Mouse (Mus musculus) embryonic facial prominence, embryonic 12.5 days (tissue): ENCODE results near the gene Pdss2. TPM values are rescaled to one million over a fixed set of nuclear protein-coding genes. Genes with fewer than 3 reads are reported as not detected.
"Not testable (repeated sequence)": the region's sequence is repeated elsewhere in the genome, so short reads cannot be mapped to it uniquely, and the experiment has no call there.

ENCODE experiments used
- ATAC-seq: fragments of 200-750 bp; cut with Nextera tagmentation; 2 replicates; pipeline ENCODE4 v1.8.0; 2017; ENCODE audit not compliant: insufficient number of reproducible peaks, insufficient read depth, low FRiP score, low TSS enrichment
- H3K27ac ChIP-seq: fragments of 300-500 bp; sonication (generic); 2 replicates; pipeline ENCODE4 v1.5.1; 2016; ENCODE audit warnings: mild to moderate bottlenecking
- H3K27me3 ChIP-seq: fragments of 300-500 bp; sonication (generic); 2 replicates; pipeline ENCODE4 v1.6.1; 2016; ENCODE audit warnings: mild to moderate bottlenecking, moderate library complexity
- H3K36me3 ChIP-seq: fragments of 300-500 bp; sonication (generic); 2 replicates; pipeline ENCODE4 v1.6.1; 2016; ENCODE audit warnings: mild to moderate bottlenecking
- H3K4me1 ChIP-seq: fragments of 300-500 bp; sonication (generic); 2 replicates; pipeline ENCODE4 v1.6.1; 2016
- H3K4me2 ChIP-seq: fragments of 300-500 bp; sonication (generic); replicated peaks from 2 replicates; pipeline ENCODE4 v1.6.1; 2016; ENCODE audit warnings: mild to moderate bottlenecking, moderate library complexity
- H3K4me3 ChIP-seq: fragments of 300-500 bp; sonication (generic); 2 replicates; pipeline ENCODE4 v1.5.1; 2016; ENCODE audit warnings: mild to moderate bottlenecking
- H3K9ac ChIP-seq: fragments of 300-500 bp; sonication (generic); 2 replicates; pipeline ENCODE4 v1.6.1; 2016; ENCODE audit warnings: mild to moderate bottlenecking, moderate library complexity
- H3K9me3 ChIP-seq: fragments of 300-500 bp; sonication (generic); 2 replicates; pipeline ENCODE4 v1.6.1; 2016; ENCODE audit warnings: mild to moderate bottlenecking, moderate library complexity
- WGBS: fragments of 180-500 bp; shearing (Covaris S2); methylation state at CpG from one replicate; pipeline ENCODE4 v1.1.7; 2016; 5-methylcytosine and 5-hydroxymethylcytosine counted together
- polyA plus RNA-seq: library from polyadenylated mRNA; unstranded; fragments of >200 nt; fragmentation: Nextera tagmentation; extraction: Ambion mirVana; gene quantifications from 2 replicates; pipeline ENCODE4 v1.2.1, GENCODE M21; 2016

Gene Pdss2
- polyA plus RNA-seq, 1 experiment from 2014 or later: 15.4 TPM

DNA sequence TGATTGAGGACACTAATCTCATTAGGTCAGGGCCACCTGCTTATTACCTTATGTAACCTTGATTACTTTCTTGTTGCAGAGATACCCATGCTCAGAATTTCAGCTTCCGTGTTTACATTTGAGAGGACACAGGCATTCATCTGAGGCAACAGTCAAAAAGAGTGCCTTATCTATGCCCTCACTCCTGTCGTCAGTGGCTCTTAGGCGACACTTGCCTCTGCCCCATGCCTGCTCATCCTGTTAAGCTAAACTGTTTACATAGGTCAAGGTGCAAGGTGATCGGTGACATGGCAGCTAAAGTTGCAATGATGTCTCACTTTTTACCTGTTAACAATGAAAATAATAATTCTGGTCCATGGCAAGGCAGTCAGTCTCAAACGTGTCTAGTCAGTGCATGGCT is 163.3 kb downstream of the Pdss2 start:
- Histone ChIP-seq H3K9ac (no peak overlapping the region), H3K4me2 (no peak overlapping the region), H3K4me1 (no peaks in the 10 kb centered on the region), H3K27me3 (no peaks in the 10 kb centered on the region), H3K9me3 (no peaks in the 10 kb centered on the region), H3K27ac (no peak overlapping the region), H3K36me3 (no peaks in the 10 kb centered on the region), H3K4me3 (no peak overlapping the region)
- no peak for ATAC-seq
- 85% methylated on average over 5 of the region's 5 CpGs for WGBS

DNA sequence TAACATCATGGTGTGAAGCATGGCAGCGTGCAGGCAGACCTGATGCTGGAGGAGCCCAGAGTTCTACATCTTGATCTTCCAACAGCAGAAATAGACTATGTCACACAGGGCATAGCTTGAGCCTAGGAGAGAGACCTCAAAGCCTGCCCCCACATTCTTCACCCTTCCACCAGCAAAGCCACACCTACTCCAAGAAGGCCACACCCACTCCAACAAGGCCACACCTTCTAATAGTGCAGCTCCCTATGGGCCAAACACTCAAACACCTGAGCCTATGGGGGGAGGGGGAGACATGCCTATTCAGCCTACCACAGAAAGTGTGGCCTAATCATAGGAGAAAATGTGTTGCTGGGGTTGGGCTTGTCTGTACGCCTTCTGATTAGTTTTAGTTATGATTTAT is 171.6 kb downstream of the Pdss2 start:
- Histone ChIP-seq H3K27ac (no peak overlapping the region), H3K9me3 (no peaks in the 10 kb centered on the region), H3K9ac (no peak overlapping the region), H3K27me3 (no peaks in the 10 kb centered on the region), H3K4me1 (no peaks in the 10 kb centered on the region), H3K36me3 (no peaks in the 10 kb centered on the region), H3K4me3 (no peak overlapping the region), H3K4me2 (no peak overlapping the region)
- 94% methylated on average over 2 of the region's 2 CpGs for WGBS
- no peak for ATAC-seq

DNA sequence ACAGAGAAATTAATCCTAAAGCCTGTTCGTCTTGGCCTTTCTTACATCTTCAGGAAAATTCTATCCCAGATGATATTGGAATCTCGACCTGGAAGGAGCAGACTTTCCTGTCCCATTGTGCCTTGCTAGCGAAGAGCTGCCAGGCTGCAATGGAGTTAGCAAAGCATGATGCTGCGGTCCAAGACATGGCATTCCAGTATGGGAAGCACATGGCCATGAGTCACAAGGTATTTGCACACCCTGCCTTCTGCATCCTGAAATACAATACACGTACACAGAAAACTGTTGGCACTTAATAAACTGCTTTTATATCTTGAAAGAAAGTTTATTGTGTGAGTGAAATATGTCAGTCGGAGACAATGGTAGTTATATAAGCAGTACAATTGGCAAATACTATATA is 172.5 kb downstream of the Pdss2 start:
- no peaks in the 10 kb centered on the region for H3K36me3 ChIP-seq
- no peaks in the 10 kb centered on the region for H3K4me1 ChIP-seq
- H3K4me3 ChIP-seq: no peak overlapping the region
- no peak for ATAC-seq
- no peak overlapping the region for H3K27ac ChIP-seq
- WGBS: 89% methylated on average over 6 of the region's 6 CpGs
- no peak overlapping the region for H3K9ac ChIP-seq
- H3K27me3 ChIP-seq: no peaks in the 10 kb centered on the region
- H3K9me3 ChIP-seq: no peaks in the 10 kb centered on the region
- no peak overlapping the region for H3K4me2 ChIP-seq

DNA sequence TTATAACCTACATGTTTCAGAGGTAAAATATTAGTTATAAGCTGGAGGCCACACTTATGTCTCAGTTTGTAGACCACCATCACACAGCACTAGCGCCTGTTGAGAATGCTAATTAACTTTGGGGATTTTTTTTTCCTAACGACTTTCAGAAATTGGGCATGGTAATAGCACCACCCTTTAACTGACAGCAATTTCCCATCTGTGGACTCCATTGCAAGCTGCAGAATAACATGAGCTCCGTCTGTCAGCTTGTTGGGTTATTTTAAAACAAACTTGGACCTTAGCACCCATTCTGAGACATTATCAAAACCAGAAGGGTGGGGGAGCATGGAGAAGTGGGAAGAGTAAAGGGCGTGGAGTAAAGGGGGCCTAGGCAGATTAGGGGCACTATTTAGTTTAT is 174.5 kb downstream of the Pdss2 start:
- Histone ChIP-seq H3K9me3 (no peaks in the 10 kb centered on the region), H3K4me1 (no peaks in the 10 kb centered on the region), H3K27me3 (no peaks in the 10 kb centered on the region), H3K36me3 (no peaks in the 10 kb centered on the region), H3K4me2 (no peak overlapping the region), H3K9ac (no peak overlapping the region), H3K27ac (no peak overlapping the region), H3K4me3 (no peak overlapping the region)
- WGBS: 78% methylated on average over 4 of the region's 4 CpGs
- no peak for ATAC-seq

DNA sequence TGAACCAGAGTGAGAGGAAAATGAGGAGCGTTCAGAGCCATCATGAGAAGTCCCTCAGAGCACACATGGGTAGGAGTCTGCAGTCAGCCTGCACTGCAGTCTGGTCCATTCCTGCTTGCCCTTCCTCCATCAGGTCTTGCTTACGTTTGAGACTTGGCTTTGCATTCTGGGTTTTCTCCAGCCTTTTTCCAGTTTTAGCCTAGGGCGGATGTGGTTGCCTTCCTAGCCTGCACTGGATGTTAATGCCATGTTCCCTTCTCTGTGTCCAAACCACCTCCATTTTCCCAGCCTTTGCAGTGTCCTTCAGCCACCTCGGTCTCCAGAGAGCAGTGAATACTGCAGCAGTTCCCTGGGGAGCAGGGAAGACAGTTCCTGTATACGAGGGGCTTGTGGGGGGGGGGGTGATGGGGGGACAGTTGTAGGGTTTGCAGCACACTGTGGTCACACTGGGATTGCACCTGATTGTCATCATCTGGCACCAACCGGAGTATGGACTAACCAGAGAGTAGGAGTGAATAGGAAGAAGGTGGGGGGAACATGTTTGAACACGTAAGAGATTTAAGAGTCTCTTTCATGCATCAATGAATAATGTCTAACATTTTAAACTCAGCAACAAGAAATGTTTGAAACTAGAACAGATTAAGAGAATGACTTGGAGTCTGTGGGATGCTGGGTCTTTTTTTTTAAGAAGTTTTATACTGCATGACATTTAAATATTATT is 178.5 kb downstream of the Pdss2 start:
- H3K36me3 ChIP-seq: no peaks in the 10 kb centered on the region
- no peak overlapping the region for H3K27ac ChIP-seq
- no peaks in the 10 kb centered on the region for H3K9me3 ChIP-seq
- no peak overlapping the region for H3K9ac ChIP-seq
- no peak for ATAC-seq
- 73% methylated on average over 7 of the region's 7 CpGs for WGBS
- no peak overlapping the region for H3K4me2 ChIP-seq
- H3K27me3 ChIP-seq: no peaks in the 10 kb centered on the region
- H3K4me1 ChIP-seq: no peaks in the 10 kb centered on the region
- no peak overlapping the region for H3K4me3 ChIP-seq

DNA sequence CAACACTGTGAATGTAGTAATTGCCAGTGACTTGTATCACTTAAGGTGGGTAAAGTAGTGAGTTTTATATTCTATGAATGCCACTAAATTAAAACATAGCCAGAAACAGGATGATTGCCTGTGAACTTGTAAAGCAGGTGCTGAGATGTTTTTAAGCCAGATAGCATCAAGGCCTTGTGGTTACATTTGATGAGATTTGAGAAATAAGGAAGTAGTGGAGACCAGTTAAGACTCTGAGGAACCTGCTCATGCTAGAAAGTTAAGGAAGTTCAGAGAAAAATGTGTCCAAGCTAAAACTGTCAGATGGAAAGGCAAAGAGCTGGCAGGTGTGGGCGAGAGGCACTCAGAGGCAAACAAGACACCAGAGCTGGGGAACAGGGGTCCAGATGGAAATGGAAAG is 184.8 kb downstream of the Pdss2 start:
- no peaks in the 10 kb centered on the region for H3K27me3 ChIP-seq
- H3K9me3 ChIP-seq: no peaks in the 10 kb centered on the region
- no peak overlapping the region for H3K4me3 ChIP-seq
- no peaks in the 10 kb centered on the region for H3K4me1 ChIP-seq
- H3K4me2 ChIP-seq: no peak overlapping the region
- ATAC-seq: no peak
- no peaks in the 10 kb centered on the region for H3K36me3 ChIP-seq
- 88% methylated on average over 1 of the region's 1 CpGs for WGBS
- no peak overlapping the region for H3K9ac ChIP-seq
- no peak overlapping the region for H3K27ac ChIP-seq

DNA sequence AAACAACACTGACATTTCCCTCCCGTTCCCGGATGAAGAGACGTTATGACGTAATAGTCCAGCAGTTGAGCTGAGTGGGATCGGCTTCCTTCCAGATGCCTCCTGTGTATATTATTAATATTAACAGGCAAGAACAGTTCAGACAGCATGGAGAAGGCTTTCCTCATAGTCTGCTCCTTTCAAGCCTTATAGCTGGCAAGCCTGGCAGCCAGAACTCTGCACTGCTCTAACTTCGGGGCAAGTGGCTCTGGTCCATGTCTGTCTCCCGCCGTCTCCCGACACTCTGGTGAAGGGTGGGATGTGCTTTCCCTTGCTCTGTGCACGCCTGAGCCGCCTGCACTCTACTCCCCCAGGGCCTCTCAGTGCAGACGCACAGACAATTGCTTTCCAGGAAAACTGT is 185.6 kb downstream of the Pdss2 start:
- no peaks in the 10 kb centered on the region for H3K4me1 ChIP-seq
- 74% methylated on average over 12 of the region's 12 CpGs for WGBS
- no peak for ATAC-seq
- H3K27ac ChIP-seq: no peak overlapping the region
- no peak overlapping the region for H3K4me3 ChIP-seq
- H3K9ac ChIP-seq: no peak overlapping the region
- H3K4me2 ChIP-seq: no peak overlapping the region
- no peaks in the 10 kb centered on the region for H3K36me3 ChIP-seq
- H3K9me3 ChIP-seq: no peaks in the 10 kb centered on the region
- H3K27me3 ChIP-seq: no peaks in the 10 kb centered on the region

DNA sequence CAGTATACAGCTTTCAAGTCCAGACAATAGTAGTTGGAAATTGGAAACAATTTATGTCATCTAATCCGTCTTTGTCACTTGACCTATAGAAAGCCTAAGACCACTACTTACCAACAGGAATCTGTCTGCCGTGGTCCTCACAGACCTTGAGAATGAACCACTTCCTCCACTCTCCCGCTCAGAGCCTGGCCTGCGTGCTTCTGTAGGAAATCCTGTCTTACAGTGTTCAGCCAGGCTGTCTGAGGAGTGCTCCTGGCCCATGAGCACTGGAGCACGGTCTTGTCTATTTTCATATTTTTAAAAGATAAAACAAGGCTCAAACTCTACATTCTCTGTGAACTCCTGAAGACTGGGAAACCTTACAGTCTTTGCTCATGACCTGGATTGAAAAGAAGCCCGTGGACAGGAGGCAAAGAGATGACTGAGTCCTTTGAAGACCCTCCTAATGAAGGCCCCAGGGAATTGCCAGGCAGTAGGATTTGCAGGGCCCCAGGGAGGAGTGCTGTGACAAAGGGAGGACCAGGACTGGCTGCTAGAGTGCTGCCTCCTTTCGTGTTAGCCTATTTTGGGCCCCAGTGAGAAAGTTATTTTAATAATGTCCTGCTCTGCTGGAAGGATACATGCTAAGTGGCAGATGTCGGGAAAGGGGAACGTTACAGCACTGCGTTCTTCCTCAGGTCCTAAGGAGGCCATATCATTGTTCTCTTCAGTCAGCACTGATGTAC is 188.4 kb downstream of the Pdss2 start:
- H3K27ac ChIP-seq: no peak overlapping the region
- ATAC-seq: no peak
- no peaks in the 10 kb centered on the region for H3K9me3 ChIP-seq
- H3K27me3 ChIP-seq: no peaks in the 10 kb centered on the region
- no peak overlapping the region for H3K9ac ChIP-seq
- H3K36me3 ChIP-seq: no peaks in the 10 kb centered on the region
- WGBS: 82% methylated on average over 10 of the region's 10 CpGs
- H3K4me1 ChIP-seq: no peaks in the 10 kb centered on the region
- H3K4me3 ChIP-seq: no peak overlapping the region
- H3K4me2 ChIP-seq: no peak overlapping the region

DNA sequence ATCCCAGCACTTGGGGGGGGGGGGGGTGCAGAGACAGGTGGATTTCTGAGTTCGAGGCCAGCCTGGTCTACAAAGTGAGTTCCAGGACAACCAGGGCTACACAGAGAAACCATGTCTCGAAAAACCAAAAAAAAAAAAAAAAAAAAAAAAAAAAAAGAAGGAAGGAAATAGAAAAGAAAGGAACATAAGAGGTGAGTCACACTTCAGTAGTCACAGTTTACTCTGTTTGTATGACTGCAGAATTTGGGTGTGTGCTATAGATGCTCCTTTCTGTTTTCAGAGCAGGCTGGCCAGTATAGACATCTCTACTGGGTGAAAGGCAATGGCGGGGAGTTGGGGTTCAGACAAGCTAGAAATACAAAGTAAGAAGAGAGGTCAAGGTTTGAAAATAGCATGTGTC is 189.9 kb downstream of the Pdss2 start:
- not testable (repeated sequence) for H3K4me1 ChIP-seq, H3K9ac ChIP-seq, H3K36me3 ChIP-seq, H3K27me3 ChIP-seq, H3K4me2 ChIP-seq, H3K27ac ChIP-seq, H3K4me3 ChIP-seq, H3K9me3 ChIP-seq, ATAC-seq
- 93% methylated on average over 1 of the region's 3 CpGs for WGBS

DNA sequence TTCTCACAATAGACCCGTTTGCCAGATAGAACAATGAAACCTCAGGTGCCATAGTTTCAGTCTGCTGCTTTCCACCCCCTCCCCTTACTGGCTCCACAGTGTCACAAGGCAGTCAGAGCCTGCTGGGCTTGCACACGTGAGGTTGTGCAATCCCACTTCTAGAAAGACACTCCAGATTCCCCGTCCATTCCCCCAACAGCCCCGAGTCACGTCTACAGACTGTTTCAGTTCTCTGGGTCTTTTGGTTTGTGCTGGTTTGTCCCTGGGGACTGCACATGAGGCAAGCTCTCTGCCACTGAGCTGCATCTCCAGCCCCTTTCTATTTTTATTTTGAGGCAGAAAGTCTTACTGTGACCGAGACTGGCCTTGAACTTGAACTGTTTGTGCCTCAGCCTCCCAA is 196.1 kb downstream of the Pdss2 start:
- H3K4me2 ChIP-seq: no peak overlapping the region
- H3K9ac ChIP-seq: no peak overlapping the region
- 0 out of 2 replicates have a peak, but pooled peaks cover 2% of the 10 kb centered on the region for H3K36me3 ChIP-seq
- H3K9me3 ChIP-seq: no peaks in the 10 kb centered on the region
- no peaks in the 10 kb centered on the region for H3K27me3 ChIP-seq
- 79% methylated on average over 6 of the region's 6 CpGs for WGBS
- H3K4me3 ChIP-seq: no peak overlapping the region
- H3K27ac ChIP-seq: no peak overlapping the region
- ATAC-seq: no peak
- no peaks in the 10 kb centered on the region for H3K4me1 ChIP-seq

DNA sequence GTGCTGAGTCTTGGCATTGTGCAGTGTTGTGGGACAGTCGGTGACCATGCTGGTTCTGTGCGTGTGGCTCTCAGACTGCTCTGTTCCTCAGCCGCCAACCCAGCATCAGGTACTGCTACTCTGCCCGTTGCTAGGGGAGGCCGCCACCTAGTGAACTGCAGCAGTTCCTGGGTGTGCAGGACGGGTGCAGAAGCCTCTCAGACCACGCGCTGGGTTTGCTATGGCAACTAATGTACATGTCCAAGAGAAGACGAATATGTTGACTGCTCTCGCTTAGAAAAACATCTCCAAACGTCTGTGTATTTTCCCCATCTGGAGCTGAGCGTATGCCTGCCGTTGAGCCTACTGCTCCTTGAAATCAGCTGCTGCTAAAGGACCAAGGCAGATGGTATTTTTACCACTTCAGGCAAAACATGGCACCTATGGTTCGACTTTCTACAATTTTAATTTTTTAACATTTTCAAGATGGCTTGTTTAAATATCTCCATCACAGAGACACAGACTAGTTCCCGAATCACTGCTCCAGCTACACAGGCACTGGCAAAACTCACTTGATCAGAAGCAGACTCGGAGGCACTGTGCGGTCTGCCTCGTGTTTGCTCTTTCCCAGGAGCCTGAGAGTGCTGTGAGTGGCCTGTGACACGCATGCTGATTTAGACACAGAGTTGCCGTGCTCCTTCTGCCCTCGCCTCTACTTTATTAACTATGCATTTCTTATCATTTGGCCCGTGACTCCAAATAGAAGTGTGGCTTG is 199.6 kb downstream of the Pdss2 start:
- H3K4me2 ChIP-seq: no peak overlapping the region
- no peak overlapping the region for H3K4me3 ChIP-seq
- no peaks in the 10 kb centered on the region for H3K36me3 ChIP-seq
- ATAC-seq: 0 out of 2 replicates have a peak, but pooled peaks have one; percentile 56
- no peaks in the 10 kb centered on the region for H3K27me3 ChIP-seq
- no peaks in the 10 kb centered on the region for H3K9me3 ChIP-seq
- 53% methylated on average over 22 of the region's 22 CpGs for WGBS
- 0 out of 2 replicates have a peak overlapping the region, but pooled peaks have one; percentile 26 for H3K27ac ChIP-seq
- no peaks in the 10 kb centered on the region for H3K4me1 ChIP-seq
- H3K9ac ChIP-seq: no peak overlapping the region
